Mouse (Mus musculus): ENCODE results near the gene Rnf6.

Gene Rnf6

GRCm38 (mm10) chr5:146220879-146221714 is at the start of gene Rnf6:
Gene Rnf6, minus strand, starts transcription at chr5:146221555.
- peak within 1 kb of the TSS; percentile 84 for H3K4me3 ChIP-seq (replicated peaks; ENCODE audit: low read length)
- H3K9me3 ChIP-seq (ENCODE audit: low read length): no peaks in the 10 kb centered on the region
- TF ChIP-seq POU5F1 (IDR thresholded peaks at IDR 0.05; ENCODE audit: borderline replicate concordance, low read length) (no peak), NANOG (IDR thresholded peaks at IDR 0.05; ENCODE audit: borderline replicate concordance, low read length) (no peak), CTCF (conservative IDR thresholded peaks at IDR 0.05; ENCODE audit: low read length) (no peak)
- H3K27me3 ChIP-seq (ENCODE audit: insufficient read depth, low read length): peaks cover 5% of the 10 kb centered on the region
- H3K4me1 ChIP-seq (replicated peaks; ENCODE audit: low read depth, low read length): peaks cover 15% of the 10 kb centered on the region
- peaks cover 30% of the 10 kb centered on the region for H3K36me3 ChIP-seq (ENCODE audit: insufficient read depth, low read length)

GRCm38 (mm10) chr5:146270593-146270992 is 49.2 kb upstream of the Rnf6 start:
- Histone ChIP-seq H3K4me3 (replicated peaks; ENCODE audit: low read length) (no peak overlapping the region), H3K36me3 (ENCODE audit: insufficient read depth, low read length) (peaks cover 64% of the 10 kb centered on the region), H3K4me1 (replicated peaks; ENCODE audit: low read depth, low read length) (peaks cover 21% of the 10 kb centered on the region), H3K9me3 (ENCODE audit: low read length) (no peaks in the 10 kb centered on the region), H3K27me3 (ENCODE audit: insufficient read depth, low read length) (no peaks in the 10 kb centered on the region)
- no peak for TF ChIP-seq POU5F1 (IDR thresholded peaks at IDR 0.05; ENCODE audit: borderline replicate concordance, low read length)
- no peak for TF ChIP-seq CTCF (conservative IDR thresholded peaks at IDR 0.05; ENCODE audit: low read length)
- TF ChIP-seq NANOG (IDR thresholded peaks at IDR 0.05; ENCODE audit: borderline replicate concordance, low read length): no peak

GRCm38 (mm10) chr5:146267776-146268175 is 46.4 kb upstream of the Rnf6 start:
- Histone ChIP-seq H3K36me3 (ENCODE audit: insufficient read depth, low read length) (peaks cover 38% of the 10 kb centered on the region), H3K4me3 (replicated peaks; ENCODE audit: low read length) (no peak overlapping the region), H3K9me3 (ENCODE audit: low read length) (no peaks in the 10 kb centered on the region), H3K4me1 (replicated peaks; ENCODE audit: low read depth, low read length) (peaks cover 28% of the 10 kb centered on the region), H3K27me3 (ENCODE audit: insufficient read depth, low read length) (no peaks in the 10 kb centered on the region)
- TF ChIP-seq CTCF (conservative IDR thresholded peaks at IDR 0.05; ENCODE audit: low read length) (no peak), NANOG (IDR thresholded peaks at IDR 0.05; ENCODE audit: borderline replicate concordance, low read length) (no peak), POU5F1 (IDR thresholded peaks at IDR 0.05; ENCODE audit: borderline replicate concordance, low read length) (no peak)

GRCm38 (mm10) chr5:146265934-146266591 is 44.7 kb upstream of the Rnf6 start:
- TF ChIP-seq NANOG (IDR thresholded peaks at IDR 0.05; ENCODE audit: borderline replicate concordance, low read length): no peak
- no peak for TF ChIP-seq CTCF (conservative IDR thresholded peaks at IDR 0.05; ENCODE audit: low read length)
- no peak for TF ChIP-seq POU5F1 (IDR thresholded peaks at IDR 0.05; ENCODE audit: borderline replicate concordance, low read length)
- no peak overlapping the region for H3K4me3 ChIP-seq (replicated peaks; ENCODE audit: low read length)
- no peaks in the 10 kb centered on the region; the same call in 1 of the 2 replicates for H3K27me3 ChIP-seq (ENCODE audit: insufficient read depth, low read length)
- peaks cover 22% of the 10 kb centered on the region for H3K36me3 ChIP-seq (ENCODE audit: insufficient read depth, low read length)
- H3K9me3 ChIP-seq (ENCODE audit: low read length): no peaks in the 10 kb centered on the region
- peaks cover 29% of the 10 kb centered on the region for H3K4me1 ChIP-seq (replicated peaks; ENCODE audit: low read depth, low read length)

GRCm38 (mm10) chr5:146260003-146260402 is 38.6 kb upstream of the Rnf6 start:
- H3K36me3 ChIP-seq (ENCODE audit: insufficient read depth, low read length): no peaks in the 10 kb centered on the region
- H3K9me3 ChIP-seq (ENCODE audit: low read length): no peaks in the 10 kb centered on the region
- H3K4me3 ChIP-seq (replicated peaks; ENCODE audit: low read length): no peak overlapping the region
- H3K27me3 ChIP-seq (ENCODE audit: insufficient read depth, low read length): no peaks in the 10 kb centered on the region; the same call in 1 of the 2 replicates
- TF ChIP-seq NANOG (IDR thresholded peaks at IDR 0.05; ENCODE audit: borderline replicate concordance, low read length): no peak
- no peak for TF ChIP-seq POU5F1 (IDR thresholded peaks at IDR 0.05; ENCODE audit: borderline replicate concordance, low read length)
- peak; percentile 69 for TF ChIP-seq CTCF (conservative IDR thresholded peaks at IDR 0.05; ENCODE audit: low read length)
- H3K4me1 ChIP-seq (replicated peaks; ENCODE audit: low read depth, low read length): peaks cover 16% of the 10 kb centered on the region

GRCm38 (mm10) chr5:146253644-146254043 is 32.3 kb upstream of the Rnf6 start:
- Histone ChIP-seq H3K9me3 (ENCODE audit: low read length) (no peaks in the 10 kb centered on the region), H3K4me1 (replicated peaks; ENCODE audit: low read depth, low read length) (0 out of 2 replicates have a peak, but pooled peaks cover 4% of the 10 kb centered on the region), H3K4me3 (replicated peaks; ENCODE audit: low read length) (no peak overlapping the region), H3K36me3 (ENCODE audit: insufficient read depth, low read length) (peaks cover 12% of the 10 kb centered on the region), H3K27me3 (ENCODE audit: insufficient read depth, low read length) (no peaks in the 10 kb centered on the region)
- TF ChIP-seq CTCF (conservative IDR thresholded peaks at IDR 0.05; ENCODE audit: low read length) (no peak), NANOG (IDR thresholded peaks at IDR 0.05; ENCODE audit: borderline replicate concordance, low read length) (no peak), POU5F1 (IDR thresholded peaks at IDR 0.05; ENCODE audit: borderline replicate concordance, low read length) (no peak)

- H3K9me3 ChIP-seq (ENCODE audit: low read length): no peaks in the 10 kb centered on the region
- TF ChIP-seq CTCF (conservative IDR thresholded peaks at IDR 0.05; ENCODE audit: low read length) (no peak), NANOG (IDR thresholded peaks at IDR 0.05; ENCODE audit: borderline replicate concordance, low read length) (no peak), POU5F1 (IDR thresholded peaks at IDR 0.05; ENCODE audit: borderline replicate concordance, low read length) (no peak)
Observed at GRCm38 (mm10) chr5:146251663-146252429, 30.5 kb upstream of the Rnf6 start.

More at GRCm38 (mm10) chr5:146251663-146252429, 30.5 kb upstream of the Rnf6 start:
- no peaks in the 10 kb centered on the region for H3K27me3 ChIP-seq (ENCODE audit: insufficient read depth, low read length)
- peaks cover 18% of the 10 kb centered on the region for H3K36me3 ChIP-seq (ENCODE audit: insufficient read depth, low read length)
- H3K4me3 ChIP-seq (replicated peaks; ENCODE audit: low read length): no peak overlapping the region
- H3K4me1 ChIP-seq (replicated peaks; ENCODE audit: low read depth, low read length): 0 out of 2 replicates have a peak, but pooled peaks cover 9% of the 10 kb centered on the region

Measured in E14TG2a.4 (cell line).